Mouse (Mus musculus) 3T3-L1 (cell line): ENCODE measurements at regions not wholly inside any gene's neighbourhood (a gene's known extent, or its start where the extent isn't known, plus 50 kb on each side); places are given as distances from the start of the nearest gene placed in this dataset.

Experiments
- DNase-seq: peaks from one replicate; pipeline ENCODE4 v3.0.0-alpha.2; 2015; ENCODE audit warnings: low read depth, low spot score

GRCm38 (mm10) chr6:31216206-31217059 is 182.1 kb upstream of the Mkln1 start:
- DNase-seq: peak; percentile 73

- DNase-seq: peak; percentile 43
These were observed 181.4 kb upstream of the Mkln1 start for GRCm38 (mm10) chr6:31217060-31217541.

- peak; percentile 86 for DNase-seq
These were observed 180.8 kb upstream of the Mkln1 start for GRCm38 (mm10) chr6:31217641-31218138.

GRCm38 (mm10) chr6:31218139-31218750 is 180.3 kb upstream of the Mkln1 start:
- peak; percentile 90 for DNase-seq

GRCm38 (mm10) chr6:31218880-31219279 is 179.7 kb upstream of the Mkln1 start:
- DNase-seq: peak; percentile 57

- DNase-seq: peak; percentile 71
These were observed 178.8 kb upstream of the Mkln1 start for GRCm38 (mm10) chr6:31219736-31220135.

GRCm38 (mm10) chr6:31220184-31220931 is 178.2 kb upstream of the Mkln1 start:
- DNase-seq: peak; percentile 90

- DNase-seq: no peak
These were observed 177.0 kb upstream of the Mkln1 start for GRCm38 (mm10) chr6:31221490-31221889.

GRCm38 (mm10) chr6:31222024-31222579 is 176.4 kb upstream of the Mkln1 start:
- DNase-seq: no peak

- DNase-seq: no peak
These were observed 171.1 kb upstream of the Mkln1 start for GRCm38 (mm10) chr6:31227406-31227805.

- DNase-seq: no peak
These were observed 170.5 kb upstream of the Mkln1 start for GRCm38 (mm10) chr6:31228061-31228460.

GRCm38 (mm10) chr6:31231821-31232220 is 166.7 kb upstream of the Mkln1 start:
- no peak for DNase-seq

GRCm38 (mm10) chr6:31233252-31233993 is 165.1 kb upstream of the Mkln1 start:
- DNase-seq: no peak

- DNase-seq: no peak
These were observed 158.5 kb upstream of the Mkln1 start for GRCm38 (mm10) chr6:31240051-31240450.

GRCm38 (mm10) chr6:31250526-31250925 is 148.0 kb upstream of the Mkln1 start:
- peak; percentile 42 for DNase-seq

- DNase-seq: no peak
These were observed 145.1 kb upstream of the Mkln1 start for GRCm38 (mm10) chr6:31253251-31253935.

GRCm38 (mm10) chr6:31260645-31261345 is 137.7 kb upstream of the Mkln1 start:
- DNase-seq: no peak

- DNase-seq: peak; percentile 86
These were observed 136.6 kb upstream of the Mkln1 start for GRCm38 (mm10) chr6:31261797-31262540.

GRCm38 (mm10) chr6:31262651-31263050 is 135.9 kb upstream of the Mkln1 start:
- no peak for DNase-seq
